Mouse (Mus musculus): ENCODE results near the gene Gfm1.

Gfm1 gene

DNA sequence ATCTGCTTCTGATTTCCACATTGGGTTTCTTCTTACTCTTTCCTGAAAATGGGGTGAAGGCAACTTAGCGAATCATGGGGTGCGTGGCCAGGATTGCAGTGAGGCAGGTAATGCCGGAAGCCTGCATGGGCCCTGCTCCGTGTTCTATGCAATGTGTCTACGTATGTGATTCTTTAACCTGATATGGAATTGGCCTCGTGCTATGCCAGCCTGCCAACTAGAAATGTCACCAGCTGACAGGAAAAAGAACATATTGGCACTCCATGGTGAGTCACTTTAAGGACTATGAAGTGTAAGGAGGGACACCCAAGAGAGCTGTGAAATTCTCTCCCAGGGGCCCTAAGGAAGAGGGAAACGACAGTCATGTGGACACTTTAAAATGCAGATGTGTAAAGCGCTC lies 63.2 kb downstream of the Gfm1 start:
- DNase-seq (ENCODE audit: low read depth in 1 of 2, low spot score in 2 of 2) = no peak

DNA sequence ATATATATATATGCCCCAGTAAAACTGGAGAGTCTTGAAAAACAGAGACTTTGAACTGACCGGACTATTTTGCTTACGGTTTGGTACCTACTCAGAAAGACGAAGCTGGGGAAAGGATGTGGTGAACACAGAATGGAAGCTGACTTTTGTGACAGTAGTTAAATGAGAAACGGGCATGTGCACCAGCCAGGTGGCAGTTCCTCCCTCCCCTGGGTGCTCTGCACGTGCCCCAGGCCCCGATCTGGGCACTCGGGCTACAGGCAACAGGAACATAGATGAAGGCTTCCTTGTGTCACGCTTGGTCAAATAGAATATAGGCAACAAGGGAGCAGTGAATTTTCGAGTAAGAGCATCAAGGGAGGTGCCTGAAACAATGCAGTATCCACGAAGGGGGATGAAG lies 66.4 kb downstream of the Gfm1 start:
- DNase-seq (ENCODE audit: low read depth in 1 of 2, low spot score in 2 of 2) = no peak

DNA sequence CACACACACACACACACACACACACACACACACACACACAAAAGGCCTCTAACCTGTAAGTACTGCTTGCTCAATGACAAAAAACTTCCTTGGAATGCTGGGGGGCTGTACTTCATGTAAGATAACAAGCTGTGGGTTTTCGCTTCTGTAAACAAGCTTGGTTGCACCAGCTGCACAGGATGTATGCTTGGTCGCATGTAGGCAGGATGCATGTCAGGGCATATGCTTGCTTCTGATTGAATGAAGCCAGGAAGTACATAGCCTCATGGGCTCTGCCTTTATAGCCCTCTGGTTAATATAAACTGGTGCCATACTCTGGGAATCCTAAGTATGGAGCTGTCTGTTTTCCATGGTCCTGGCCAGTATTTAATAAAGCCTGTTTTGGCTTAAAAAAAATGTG lies 68.1 kb downstream of the Gfm1 start:
- DNase-seq (ENCODE audit: low read depth in 1 of 2, low spot score in 2 of 2) = no peak

DNA sequence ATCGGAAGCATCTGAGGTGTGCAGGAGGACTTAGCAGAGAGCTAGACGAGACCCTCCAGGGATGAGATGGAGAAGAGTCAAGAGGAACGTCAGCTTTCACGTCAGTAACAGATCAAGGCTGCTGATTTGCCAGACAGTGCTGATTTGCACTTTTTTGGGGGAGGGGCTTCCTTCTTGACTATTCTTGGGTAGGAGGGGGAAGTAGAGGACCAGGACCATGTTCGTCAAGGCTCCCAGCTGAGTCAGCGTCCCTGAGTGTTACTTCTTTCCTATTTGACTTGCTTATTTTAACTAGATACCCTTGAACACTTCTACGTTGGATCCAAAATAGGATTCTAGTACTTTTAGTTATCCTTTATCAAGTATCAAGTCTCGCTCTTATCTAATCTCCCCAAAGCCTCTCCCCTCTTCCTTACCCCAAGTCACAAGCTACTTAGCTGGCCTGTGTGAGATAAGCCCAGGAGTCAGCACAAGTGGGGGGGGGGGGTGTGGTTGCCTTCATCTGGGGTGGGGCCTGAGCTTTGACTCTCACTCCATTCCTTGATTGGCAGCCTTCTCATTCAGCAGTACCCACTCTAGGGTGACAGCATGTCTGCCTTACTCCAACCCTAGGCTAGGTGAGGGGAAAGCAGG lies 69.0 kb downstream of the Gfm1 start:
- DNase-seq (ENCODE audit: low read depth in 1 of 2, low spot score in 2 of 2) = no peak

DNA sequence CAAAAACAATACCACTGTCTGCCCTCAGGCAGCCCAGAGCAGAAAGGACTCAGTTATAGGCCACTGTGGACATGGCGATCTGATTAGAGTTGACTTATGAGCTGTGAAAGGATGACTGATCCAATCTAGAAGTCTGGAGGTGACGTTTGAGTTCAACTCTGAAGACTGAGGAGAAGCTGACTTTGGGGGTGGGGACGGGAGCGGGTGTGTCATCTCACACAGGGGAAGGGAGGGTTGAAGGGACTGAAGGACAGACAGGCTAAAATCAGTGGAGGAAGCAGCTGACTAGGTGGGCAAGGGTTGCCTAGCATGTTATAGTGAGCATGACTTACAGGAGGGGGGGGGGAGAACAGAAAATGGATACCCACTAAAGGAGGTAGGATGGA lies 69.5 kb downstream of the Gfm1 start:
- DNase-seq (ENCODE audit: low read depth in 1 of 2, low spot score in 2 of 2) = no peak

DNA sequence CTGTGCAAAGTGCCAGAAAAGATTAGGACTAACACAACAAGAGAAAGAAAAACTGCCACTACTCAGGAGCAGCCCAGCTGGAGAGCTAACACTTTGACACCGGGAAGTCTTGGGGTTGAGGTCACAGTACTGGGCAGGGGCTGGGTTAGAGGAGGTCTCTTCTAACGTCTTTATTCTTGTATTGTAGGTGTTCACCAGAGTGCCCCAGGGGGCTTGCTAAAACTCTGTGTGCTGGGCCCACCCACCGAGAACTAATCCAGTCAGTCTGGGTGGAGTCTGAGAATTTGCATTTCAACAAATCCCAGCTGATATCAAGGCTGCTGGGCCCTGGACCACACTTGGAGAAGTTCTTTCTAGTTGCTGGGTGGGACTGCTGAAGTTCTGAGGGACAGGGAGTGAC lies 74.0 kb downstream of the Gfm1 start:
- no peak for DNase-seq (ENCODE audit: low read depth in 1 of 2, low spot score in 2 of 2)

DNA sequence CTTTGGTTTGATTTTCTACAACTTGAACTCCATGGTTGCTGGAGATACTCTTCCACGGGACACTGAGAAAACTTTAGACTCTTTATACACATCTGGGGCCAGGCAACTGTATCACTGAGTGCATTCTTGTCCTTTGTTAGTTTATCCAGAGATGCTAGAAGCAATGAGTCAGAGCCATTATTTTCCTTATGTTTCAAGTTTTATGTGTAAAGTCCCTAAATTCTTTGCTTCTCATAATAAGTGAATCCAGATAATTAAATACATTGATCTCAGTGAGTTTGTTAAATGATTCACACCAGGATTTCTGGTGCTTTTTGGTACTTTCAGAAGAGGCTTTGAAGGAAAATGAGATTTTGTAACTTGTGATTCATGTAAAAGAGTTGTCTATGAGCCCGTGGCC lies 75.4 kb downstream of the Gfm1 start:
- no peak for DNase-seq (ENCODE audit: low read depth in 1 of 2, low spot score in 2 of 2)

DNA sequence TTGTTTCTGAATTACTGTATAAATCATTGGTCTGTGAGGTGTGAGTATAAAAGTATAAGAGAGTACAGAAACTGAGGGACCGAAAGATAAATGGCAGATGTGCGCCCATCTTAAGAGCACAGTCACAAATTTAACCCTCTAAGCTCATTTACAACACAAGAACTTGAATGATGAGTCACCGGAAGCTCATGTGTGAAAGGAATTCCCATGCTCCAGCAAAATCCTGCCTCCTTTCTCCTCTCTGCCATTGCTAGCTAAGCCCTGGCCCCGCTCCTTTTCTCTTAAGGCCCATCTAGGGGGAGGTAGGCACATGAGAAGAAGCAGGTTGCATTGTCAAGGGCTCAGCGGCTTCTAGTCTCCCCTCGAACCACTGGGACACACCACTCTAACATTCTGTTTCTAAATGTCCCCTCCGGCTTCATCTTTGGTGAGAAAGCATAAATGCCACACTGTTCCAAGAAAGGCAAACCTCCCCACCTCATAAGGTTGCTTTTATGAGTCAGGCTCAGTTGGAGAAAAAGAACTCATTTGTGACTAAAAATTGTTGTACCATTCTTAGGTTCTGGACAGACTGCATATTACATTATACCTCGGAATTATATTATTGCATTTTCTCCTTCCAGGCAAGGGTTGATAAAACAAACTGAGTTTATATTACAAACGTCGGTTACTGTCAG lies 78.5 kb downstream of the Gfm1 start:
- no peak for DNase-seq (ENCODE audit: low read depth in 1 of 2, low spot score in 2 of 2)

DNA sequence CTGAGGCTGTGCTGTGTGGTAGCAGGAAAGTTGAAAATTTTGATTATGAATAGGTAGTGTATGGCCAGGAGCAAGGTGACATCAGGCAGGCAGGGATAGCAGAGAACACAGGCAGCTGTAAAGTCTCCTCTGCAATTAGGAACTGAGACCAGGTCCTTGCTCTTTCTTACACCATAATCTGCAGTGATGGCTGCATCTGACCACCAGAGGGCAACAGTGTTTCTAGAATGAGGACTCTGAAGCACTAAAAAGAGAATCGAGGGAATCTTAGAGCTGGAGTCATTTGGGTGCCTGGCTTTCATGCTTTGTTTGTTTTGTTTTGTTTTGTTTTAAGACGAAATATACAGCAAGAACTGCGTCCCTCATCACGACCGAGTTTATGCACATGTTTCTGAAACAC lies 82.9 kb downstream of the Gfm1 start:
- DNase-seq (ENCODE audit: low read depth in 1 of 2, low spot score in 2 of 2) = peak; percentile 22 to 60

DNA sequence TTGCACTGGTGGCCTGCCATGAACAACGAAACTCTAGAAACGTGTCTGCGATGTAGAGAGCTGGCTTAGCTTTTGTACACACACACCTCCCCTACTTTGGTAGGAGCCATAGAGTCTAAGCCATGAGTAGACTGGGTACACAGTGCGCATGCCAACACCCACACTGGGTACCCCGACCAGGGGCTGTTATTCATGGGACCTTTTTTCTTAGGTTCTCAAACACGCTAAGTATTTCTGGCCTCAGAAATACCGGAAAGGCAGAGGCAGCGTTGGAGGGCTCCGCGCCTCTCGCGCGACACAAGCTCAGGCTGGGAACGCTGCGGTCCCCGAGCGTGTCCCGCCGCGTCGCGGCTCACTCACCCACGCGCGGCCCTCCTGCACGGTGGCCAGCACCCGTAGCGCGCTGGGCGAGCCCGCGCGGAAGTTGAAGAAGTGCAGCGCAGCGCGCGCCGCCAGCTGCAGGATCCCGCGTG lies 84.9 kb downstream of the Gfm1 start:
- no peak for DNase-seq (ENCODE audit: low read depth in 1 of 2, low spot score in 2 of 2)

DNA sequence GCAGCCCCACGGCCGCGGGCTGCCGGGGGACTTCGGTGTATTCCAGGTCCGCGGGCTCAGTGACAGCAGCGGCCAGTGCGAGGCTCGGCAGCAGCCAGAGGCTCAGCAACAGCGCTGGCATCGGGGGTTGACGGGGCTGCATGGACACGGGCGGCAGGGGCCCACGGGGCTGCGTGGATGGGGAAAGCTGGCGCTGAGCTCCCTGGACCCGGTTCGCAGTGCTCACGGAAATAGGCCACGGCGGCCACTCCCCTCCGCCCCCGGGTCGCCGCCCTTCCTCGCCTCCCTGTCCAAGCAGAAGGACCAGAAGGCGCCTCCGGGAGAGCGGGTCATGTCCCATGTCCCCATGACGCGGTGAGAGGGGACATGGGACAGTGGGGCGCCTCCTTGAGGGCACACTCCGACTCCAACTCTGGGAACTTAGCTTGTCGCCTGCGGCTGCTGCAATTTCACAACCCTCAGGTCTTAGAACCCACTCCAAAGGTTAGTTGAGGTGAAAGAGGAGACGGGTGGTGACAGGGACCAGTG lies 85.4 kb downstream of the Gfm1 start, which contains the start of gene Rarres1:
Gene Rarres1 (minus strand): TSS at position 250 of the 528 bp plus-strand sequence.
- DNase-seq (ENCODE audit: low read depth in 1 of 2, low spot score in 2 of 2) = peak in 1 of 2 experiments; percentile 2

DNA sequence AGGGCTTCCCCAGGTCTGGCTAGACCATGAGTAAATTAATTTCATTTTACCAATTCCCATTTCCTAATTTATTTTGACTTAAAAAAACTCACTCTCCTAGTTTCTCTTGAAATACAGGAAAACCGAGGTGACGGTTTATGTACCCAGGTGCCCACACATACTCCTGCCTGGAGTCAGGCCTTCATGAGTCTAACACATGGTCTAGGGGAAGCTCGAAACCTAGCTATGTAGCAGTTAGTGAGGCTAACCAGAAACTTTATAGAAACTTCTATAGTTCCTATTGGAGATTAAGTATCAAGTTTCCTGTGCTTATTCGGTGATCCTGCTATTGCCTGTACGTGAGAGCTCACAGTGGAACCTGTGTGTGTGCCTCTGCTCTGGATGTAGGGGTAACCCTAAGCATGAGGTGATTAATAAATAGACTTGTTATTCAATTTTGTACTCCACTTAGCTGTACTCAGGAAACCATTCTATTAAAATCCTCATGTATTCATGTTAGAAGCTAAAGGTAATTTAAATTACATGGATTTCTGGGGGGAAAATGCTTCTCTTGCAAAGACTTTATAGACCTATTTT lies 90.8 kb downstream of the Gfm1 start:
- DNase-seq (ENCODE audit: low read depth in 1 of 2, low spot score in 2 of 2) = no peak

DNA sequence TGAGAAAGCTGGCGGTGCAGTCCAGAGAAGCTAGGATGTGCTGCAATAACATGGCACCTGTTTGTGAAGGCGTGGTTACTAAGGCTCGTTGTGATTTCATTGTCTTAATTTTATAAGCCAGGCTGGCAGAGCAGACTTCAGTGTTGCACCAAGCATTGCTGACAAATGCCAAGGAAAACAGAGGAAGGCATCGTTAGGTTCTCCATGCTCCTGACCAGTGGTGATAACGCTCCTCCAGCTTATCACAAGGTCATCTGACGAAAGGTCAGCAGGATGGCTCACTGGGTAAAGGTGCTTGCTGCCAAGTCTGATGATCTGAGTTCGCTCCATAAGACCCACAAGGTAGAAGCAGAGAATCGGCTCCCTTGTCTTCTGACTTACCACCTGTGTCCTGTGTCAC lies 92.8 kb downstream of the Gfm1 start:
- no peak for DNase-seq (ENCODE audit: low read depth in 1 of 2, low spot score in 2 of 2)

DNA sequence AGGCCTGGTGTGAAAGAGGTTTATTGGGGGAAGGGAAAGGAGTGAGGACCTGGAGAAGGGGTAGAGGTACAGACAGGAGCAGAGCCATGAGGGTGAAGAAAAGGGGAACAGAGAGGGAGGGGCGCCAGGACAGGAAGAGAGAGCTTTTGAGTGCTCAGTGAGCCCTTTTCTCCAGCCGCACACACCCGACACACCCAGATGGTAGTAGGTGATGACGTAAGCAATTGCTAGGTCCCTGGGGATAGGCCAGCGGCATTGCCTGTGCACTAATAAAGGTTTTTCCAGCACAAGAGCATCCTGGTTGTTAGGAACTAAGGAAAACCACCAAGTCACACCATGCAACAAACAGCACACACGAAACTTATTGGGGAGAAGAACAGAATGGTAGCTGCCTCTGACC lies 94.9 kb downstream of the Gfm1 start:
- no peak for DNase-seq (ENCODE audit: low read depth in 1 of 2, low spot score in 2 of 2)
